Mouse (Mus musculus) mouse trophoblast stem cell (cell line): ENCODE results near the gene Dmxl2.

ENCODE experiments used
- in situ Hi-C, 2 experiments: fragments of 300-500 bp; cut with MseI, MboI; formaldehyde crosslinking; loops; 2 replicates in 1 of 2; 3 replicates in 1 of 2; pipeline ENCODE4 v1.15.1; 2025

Dmxl2 gene

DNA sequence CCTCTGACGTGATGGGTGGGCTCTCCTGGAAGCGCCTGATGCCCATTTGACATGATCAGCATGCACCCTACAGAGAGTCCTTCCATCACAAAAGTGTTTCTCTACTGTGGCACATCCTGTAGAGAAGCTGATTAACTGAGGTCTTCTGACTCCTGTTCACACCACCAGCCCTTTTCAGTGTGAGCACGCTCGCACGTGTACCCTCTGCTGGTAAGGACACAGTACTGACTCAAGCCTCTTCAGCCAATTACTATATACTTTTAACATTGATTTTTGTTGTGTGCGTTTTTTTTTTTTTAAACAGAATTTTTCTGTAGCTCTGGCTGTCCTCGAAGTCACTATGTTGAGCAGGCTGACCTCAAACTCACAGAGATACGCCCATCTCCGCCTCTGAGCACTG is 185.1 kb downstream of the Dmxl2 start:
- in situ Hi-C loops, result no loop called here
